Mouse (Mus musculus) ES-E14 (cell line): ENCODE results near the gene Gm6169. TPM values are rescaled to one million over a fixed set of nuclear protein-coding genes. Genes with fewer than 3 reads are reported as not detected.
"Not testable (repeated sequence)": the region's sequence is repeated elsewhere in the genome, so short reads cannot be mapped to it uniquely, and the experiment has no call there.

ENCODE experiments used
- DNase-seq: peaks from one replicate; pipeline ENCODE4 v3.0.0-alpha.2; 2013; ENCODE audit warnings: low read depth, low spot score
- H3K27ac ChIP-seq: 2 replicates; pipeline ENCODE4 v1.5.1; 2012; ENCODE audit warnings: low read depth, mild to moderate bottlenecking, low read length, moderate library complexity, mixed read lengths; ENCODE audit not compliant: poor library complexity, insufficient read depth, severe bottlenecking
- H3K36me3 ChIP-seq: 2 replicates; pipeline ENCODE4 v1.6.1; 2012; ENCODE audit warnings: mild to moderate bottlenecking, low read length, moderate library complexity, mixed read lengths; ENCODE audit not compliant: control insufficient read depth, poor library complexity, insufficient read depth, severe bottlenecking
- H3K4me1 ChIP-seq, 2 experiments: fragments of 150-350 bp in 1 of 2; sonication (generic) in 1 of 2; 2 replicates each; pipeline ENCODE4 v1.6.1; 2012; ENCODE audit warnings: low read length in 2 of 2, mild to moderate bottlenecking in 1 of 2, mixed read lengths in 1 of 2; ENCODE audit not compliant: control insufficient read depth in 2 of 2, insufficient read depth in 2 of 2, poor library complexity in 1 of 2
- H3K4me3 ChIP-seq, 2 experiments: fragments of 150-350 bp in 1 of 2; sonication (generic) in 1 of 2; 2 replicates each; pipeline ENCODE4 v1.5.1; 2012; ENCODE audit warnings: low read length in 2 of 2, low read depth in 1 of 2, mild to moderate bottlenecking in 1 of 2, mixed read lengths in 1 of 2; ENCODE audit not compliant: insufficient read depth in 1 of 2, poor library complexity in 1 of 2, severe bottlenecking in 1 of 2
- H3K9ac ChIP-seq: 2 replicates; pipeline ENCODE4 v1.6.1; 2012; ENCODE audit warnings: low read depth, mild to moderate bottlenecking, low read length, mixed read lengths; ENCODE audit not compliant: poor library complexity, insufficient read depth, severe bottlenecking
- H3K9me3 ChIP-seq: fragments of 150-350 bp; sonication (generic); 2 replicates; pipeline ENCODE4 v1.6.1; 2012; ENCODE audit warnings: low read depth, mild to moderate bottlenecking, low read length; ENCODE audit not compliant: control insufficient read depth, insufficient read depth
- CHD2 ChIP-seq: IDR thresholded peaks from 2 replicates; pipeline ENCODE4 v1.6.1; 2014; ENCODE audit warnings: mild to moderate bottlenecking, low read depth, low read length, inconsistent platforms
- HCFC1 ChIP-seq: IDR thresholded peaks from 2 replicates; pipeline ENCODE4 v1.6.1; 2012; ENCODE audit warnings: low read length, inconsistent platforms, borderline replicate concordance; ENCODE audit not compliant: insufficient read depth
- MAFK ChIP-seq: IDR thresholded peaks from 2 replicates; pipeline ENCODE4 v1.6.1; 2014; ENCODE audit warnings: mild to moderate bottlenecking, low read depth, low read length, inconsistent platforms; ENCODE audit not compliant: insufficient read depth
- ZC3H11A ChIP-seq: IDR thresholded peaks from 2 replicates; pipeline ENCODE4 v1.6.1; 2012; ENCODE audit warnings: low read depth, mild to moderate bottlenecking, inconsistent platforms, low read length, borderline replicate concordance
- ZNF384 ChIP-seq: IDR thresholded peaks from 2 replicates; pipeline ENCODE4 v1.6.1; 2012; ENCODE audit warnings: low read depth, low read length, inconsistent platforms
- in situ Hi-C, 2 experiments: fragments of 600-800 bp; cut with MboI; formaldehyde crosslinking; loops; one replicate each; pipeline ENCODE4 v1.15.1; 2025; ENCODE audit warnings: low sequenced_read_pairs in 2 of 2, inconsistent platforms in 1 of 2; ENCODE audit not compliant: unreplicated experiment in 2 of 2
- total RNA-seq: library from RNA; depleted of rRNA; stranded (reverse); fragments of 300-350 nt; gene quantifications from 2 replicates; pipeline ENCODE4 v1.2.3, GENCODE M21; 2012; rRNA removed

Gm6169 gene
- total RNA-seq, result 6.7 and 8.4 TPM in 2 replicates

DNA sequence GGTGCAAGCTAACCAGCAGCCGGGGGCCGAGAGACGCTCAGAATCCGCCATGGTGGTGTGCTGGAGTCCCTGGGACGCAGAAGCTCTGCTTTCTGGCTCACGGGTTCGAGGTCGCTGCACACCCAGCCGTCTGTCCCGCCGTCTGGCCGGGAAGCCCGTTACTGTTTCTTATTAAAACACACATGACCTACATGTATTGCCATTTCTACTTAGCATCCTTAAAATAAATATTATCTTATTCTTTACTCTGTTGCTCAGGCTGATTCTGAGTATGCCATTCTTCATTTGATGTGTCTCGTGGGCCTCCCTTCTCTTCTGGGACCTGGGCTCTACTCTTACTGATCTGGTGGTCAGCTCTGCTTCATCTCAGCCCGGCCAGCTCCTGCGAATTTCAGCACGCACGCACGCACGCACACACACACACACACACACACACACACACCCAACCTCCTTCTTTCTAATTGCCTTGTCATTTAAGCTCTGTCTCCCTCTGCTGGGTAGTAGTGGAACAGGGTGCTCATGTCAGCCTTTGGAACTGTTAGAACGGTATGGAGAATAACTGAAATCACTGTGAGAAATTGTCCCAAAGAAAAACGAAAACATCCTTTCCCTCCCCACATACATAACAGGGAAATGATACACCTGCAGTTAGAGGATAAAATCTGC, at the start of gene Gm6169:
Gene Gm6169 (minus strand): TSS at position 51 of the 666 bp plus-strand sequence.
- in situ Hi-C loops, result no loop called here
- H3K9ac ChIP-seq, result no peak within 1 kb of the TSS
- no peak within 1 kb of the TSS for H3K27ac ChIP-seq
- peak; percentile 66 for DNase-seq
- TF ChIP-seq ZC3H11A (0 out of 2 replicates have a peak, but pooled peaks have one; percentile 12), CHD2 (no peak), ZNF384 (no peak)
- H3K9me3 ChIP-seq, result no peaks in the 10 kb centered on the region
- H3K4me1 ChIP-seq, result peaks cover 4% of the 10 kb centered on the region in 2 experiments; a peak in 3 of 4 replicates
- no peak within 1 kb of the TSS for H3K4me3 ChIP-seq
- H3K36me3 ChIP-seq, result peaks cover 26% of the 10 kb centered on the region

DNA sequence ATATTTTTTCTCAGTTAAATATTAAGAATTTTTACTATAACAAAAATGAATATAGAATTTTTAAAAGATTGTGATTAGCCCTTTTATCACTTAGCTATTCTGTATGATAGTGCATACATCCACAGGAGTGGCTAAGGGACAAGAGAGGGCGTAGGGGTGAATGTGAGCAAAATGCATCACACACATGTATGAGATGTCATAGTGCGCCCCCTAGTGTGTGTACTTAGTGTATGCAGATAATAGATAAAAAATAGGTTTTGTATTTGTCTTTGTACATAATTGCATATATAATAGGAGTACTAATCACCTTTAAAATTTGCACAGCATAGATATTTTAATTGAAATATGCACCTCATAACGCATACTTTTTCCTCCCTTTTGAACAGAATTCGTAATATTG, 46.8 kb upstream of the Gm6169 start:
- no peak overlapping the region for H3K4me3 ChIP-seq

DNA sequence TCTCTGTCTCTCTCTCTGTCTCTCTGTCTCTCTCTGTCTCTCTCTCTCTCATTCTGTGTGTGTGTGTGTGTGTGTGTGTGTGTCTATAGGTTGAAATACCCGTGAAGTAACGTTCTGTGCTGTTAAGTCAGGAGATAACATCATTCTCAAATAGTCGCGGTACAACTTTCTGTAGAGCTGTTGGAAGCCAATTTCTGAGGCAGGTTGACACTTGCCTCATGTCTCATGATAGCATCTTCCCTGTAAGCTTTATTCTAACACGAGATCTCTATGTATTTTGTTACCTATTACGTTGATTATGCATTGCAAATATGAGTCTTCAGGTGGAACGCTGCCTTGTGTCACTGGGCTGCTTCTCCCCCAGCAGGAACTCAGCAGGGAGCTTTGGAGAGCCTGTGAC, 43.3 kb upstream of the Gm6169 start:
- Histone ChIP-seq H3K9ac (no peak overlapping the region), H3K4me3 (no peak overlapping the region), H3K27ac (no peak overlapping the region), H3K9me3 (no peaks in the 10 kb centered on the region), H3K4me1 (peaks cover 2% of the 10 kb centered on the region in 2 experiments; a peak in 1 of 4 replicates), H3K36me3 (peaks cover 5% of the 10 kb centered on the region)
- DNase-seq, result no peak
- in situ Hi-C loops, result no loop called here
- TF ChIP-seq CHD2 (no peak), HCFC1 (no peak), ZNF384 (no peak), ZC3H11A (no peak), MAFK (no peak)

More for the DNA sequence above, 46.8 kb upstream of the Gm6169 start:
- H3K27ac ChIP-seq, result no peak overlapping the region
- in situ Hi-C loops, result no loop called here
- TF ChIP-seq HCFC1 (no peak), CHD2 (no peak), ZC3H11A (0 out of 2 replicates have a peak, but pooled peaks have one; percentile 19), MAFK (no peak), ZNF384 (no peak)
- H3K36me3 ChIP-seq, result peaks cover 15% of the 10 kb centered on the region
- peak; percentile 40 for DNase-seq
- H3K4me1 ChIP-seq, result 0 out of 4 replicates have a peak, but pooled peaks cover 0 to 2% of the 10 kb centered on the region in 2 experiments
- no peaks in the 10 kb centered on the region for H3K9me3 ChIP-seq
- no peak overlapping the region for H3K9ac ChIP-seq

DNA sequence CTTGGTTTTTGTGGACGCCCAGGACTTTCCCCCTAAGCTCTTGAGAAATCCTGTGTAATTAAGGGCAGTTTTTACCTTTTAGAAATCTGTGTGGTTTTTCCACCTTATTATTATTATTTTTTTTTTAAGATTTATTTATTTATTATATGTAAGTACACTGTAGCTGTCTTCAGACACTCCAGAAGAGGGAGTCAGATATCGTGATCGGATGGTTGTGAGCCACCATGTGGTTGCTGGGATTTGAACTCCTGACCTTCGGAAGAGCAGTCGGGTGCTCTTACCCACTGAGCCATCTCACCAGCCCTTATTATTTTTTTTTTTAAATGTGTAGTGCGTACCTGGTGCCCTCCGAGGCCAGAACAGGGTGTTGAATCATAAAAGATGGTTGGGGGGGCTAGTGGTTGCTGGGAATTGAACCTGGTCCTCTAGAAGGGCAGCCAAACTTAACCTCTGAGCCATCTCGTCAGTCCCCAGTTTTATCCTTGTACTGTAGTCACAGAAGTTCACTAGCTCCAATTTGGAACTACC, 39.4 kb upstream of the Gm6169 start:
- DNase-seq, H3K4me1 ChIP-seq, H3K36me3 ChIP-seq, H3K27ac ChIP-seq, H3K9me3 ChIP-seq, in situ Hi-C loops: not testable (repeated sequence)
- H3K9ac ChIP-seq, result peak overlapping the region; percentile 98
- peak overlapping the region; percentile 98 to 100 for H3K4me3 ChIP-seq
